Mouse (Mus musculus) heart, postnatal 25 days (tissue): ENCODE data around the gene Fos. TPM values are rescaled to one million over a fixed set of nuclear protein-coding genes. Genes with fewer than 3 reads are reported as not detected.
A peak's percentile ranks its signal among the peaks of the same experiment; 100 is the strongest.

Experiments
- DNase-seq: peaks from one replicate; pipeline ENCODE4 v3.0.0; 2022; ENCODE audit warnings: low spot score
- intact Hi-C: fragments of 180-260 bp; cut with DNase I; formaldehyde crosslinking; loops from one replicate; pipeline ENCODE4 v1.15.1; 2025
- total RNA-seq, 2 experiments: library from RNA; stranded (reverse); gene quantifications; 2 replicates each; pipeline ENCODE4 v1.2.3; 2021

The Fos gene
- total RNA-seq, 2 experiments from 2014 or later = 3.4 to 3.9 TPM

DNA sequence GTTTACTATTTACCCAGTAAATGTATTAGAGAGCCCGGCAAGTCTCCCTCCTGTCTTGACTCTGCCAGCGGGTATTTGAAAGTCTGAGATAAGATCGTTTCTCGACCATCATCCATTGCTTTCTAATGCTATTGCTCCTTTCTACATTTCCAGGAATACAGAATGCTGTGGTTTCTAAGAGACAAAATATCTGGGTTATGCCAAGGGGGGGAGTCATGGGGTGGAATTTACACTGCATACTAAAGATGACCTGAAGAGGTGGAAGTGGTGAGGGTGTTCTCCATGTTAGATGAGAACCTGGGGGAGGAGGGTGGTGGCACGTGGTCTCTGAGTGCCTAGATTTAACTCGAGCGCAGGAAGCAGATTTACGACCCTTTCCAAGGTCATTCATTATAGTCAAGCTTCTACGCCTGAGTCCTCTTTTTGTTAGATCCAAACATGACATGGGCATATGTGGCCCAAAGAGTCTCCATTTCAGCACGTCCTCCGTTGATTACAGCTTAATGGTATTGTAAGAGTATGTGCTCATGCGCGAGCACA lies 16.7 kb upstream of the Fos start:
- no peak for DNase-seq

DNA sequence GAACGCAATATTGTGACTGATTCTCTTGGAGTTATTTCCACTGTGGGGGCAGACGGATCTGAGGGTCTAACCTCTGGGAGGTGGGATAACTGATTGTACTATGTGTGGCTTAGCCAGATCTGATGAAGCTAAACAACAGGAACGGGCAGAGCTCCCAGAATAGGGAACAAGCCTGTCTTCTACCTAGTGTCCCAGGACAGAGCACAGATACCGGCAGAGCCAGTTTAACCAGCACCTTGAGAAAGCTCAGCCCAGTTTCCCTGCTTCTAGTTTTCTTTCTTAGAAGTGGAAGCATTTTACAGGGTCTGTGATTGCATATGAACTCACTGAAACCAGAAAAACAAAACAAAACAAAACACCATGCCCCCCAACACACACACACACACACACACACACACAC lies 13.9 kb upstream of the Fos start:
- DNase-seq = no peak
- intact Hi-C loops = no loop called here

More for the DNA sequence above, 16.7 kb upstream of the Fos start:
- intact Hi-C loops = loop anchor here (2.0 kb wide), 1 partner anchor 16 kb away; the partner anchor contains the start of gene Fos

DNA sequence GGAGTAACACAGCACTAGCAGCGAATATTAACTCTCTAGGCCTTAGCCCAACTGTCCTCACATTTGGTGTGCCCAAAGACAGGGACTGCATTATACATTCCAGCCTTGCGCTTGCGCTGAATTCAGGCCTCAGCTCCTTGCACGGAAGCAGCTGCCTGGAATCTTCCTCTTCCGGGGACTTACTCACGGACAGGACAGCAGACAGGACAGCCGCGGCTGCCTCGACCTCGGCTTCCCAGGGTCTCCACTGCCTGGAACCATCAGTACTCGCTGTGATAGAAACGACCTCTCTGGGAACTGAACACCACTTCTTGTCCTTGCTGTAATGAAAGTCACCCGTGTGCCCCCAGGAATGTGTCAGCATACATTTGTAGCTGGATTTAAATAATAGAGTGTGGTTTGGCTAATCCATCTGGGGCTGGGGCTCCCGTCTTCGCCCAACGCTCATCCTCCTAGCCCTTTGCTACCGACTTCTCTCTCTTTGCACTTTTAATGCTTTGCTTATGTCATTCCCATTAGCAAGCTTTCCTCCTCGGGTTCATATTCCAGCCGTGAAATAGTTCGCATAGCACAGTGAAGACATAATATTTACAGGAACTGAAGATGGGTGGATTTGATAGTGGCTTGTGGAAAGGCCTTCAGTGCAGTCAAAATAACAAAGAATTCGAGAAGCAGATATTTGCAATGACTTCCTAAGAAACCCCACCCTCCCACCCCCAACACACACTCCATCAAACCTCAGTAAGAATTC lies 11.6 kb upstream of the Fos start:
- intact Hi-C loops = no loop called here
- DNase-seq = no peak

DNA sequence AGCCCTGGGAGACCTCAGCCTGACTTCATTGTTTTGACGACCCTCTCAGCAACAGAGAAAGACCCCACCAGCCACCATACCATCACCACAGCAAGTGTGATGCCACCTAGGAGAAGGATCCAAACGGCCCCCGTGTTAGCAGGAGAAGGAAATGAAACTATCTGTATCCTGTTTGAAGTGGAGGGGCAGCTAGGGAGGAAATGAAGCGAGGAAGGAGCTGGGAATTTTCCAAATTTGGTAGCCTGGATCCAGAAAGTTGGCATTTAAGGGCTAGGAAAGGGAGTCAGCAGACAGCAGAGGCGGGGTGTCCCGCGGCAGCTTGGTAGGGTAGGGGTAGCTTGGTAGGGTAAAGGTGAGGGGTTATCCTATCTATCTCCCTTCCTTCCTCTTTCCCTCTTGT lies 10.9 kb upstream of the Fos start:
- intact Hi-C loops = no loop called here
- no peak for DNase-seq

DNA sequence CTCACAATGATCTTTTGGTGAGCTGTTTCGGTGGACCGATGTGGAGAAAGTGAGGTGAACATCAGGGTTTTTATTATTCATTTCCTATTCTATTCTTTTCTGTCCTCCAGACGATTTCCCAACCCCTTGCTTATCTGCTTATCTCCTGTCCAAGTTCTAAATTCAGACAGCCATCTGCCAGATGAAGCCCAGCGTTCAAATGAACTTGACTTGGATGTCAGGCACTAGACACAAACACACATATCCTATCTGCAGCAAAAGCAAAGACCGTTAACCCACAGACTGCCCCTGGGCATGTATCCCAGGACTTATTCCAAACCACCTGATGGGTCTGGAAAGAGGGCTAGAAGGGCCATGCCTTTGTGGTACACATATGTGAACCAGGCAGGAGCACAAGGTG lies 9.3 kb upstream of the Fos start:
- intact Hi-C loops = no loop called here
- DNase-seq = no peak

DNA sequence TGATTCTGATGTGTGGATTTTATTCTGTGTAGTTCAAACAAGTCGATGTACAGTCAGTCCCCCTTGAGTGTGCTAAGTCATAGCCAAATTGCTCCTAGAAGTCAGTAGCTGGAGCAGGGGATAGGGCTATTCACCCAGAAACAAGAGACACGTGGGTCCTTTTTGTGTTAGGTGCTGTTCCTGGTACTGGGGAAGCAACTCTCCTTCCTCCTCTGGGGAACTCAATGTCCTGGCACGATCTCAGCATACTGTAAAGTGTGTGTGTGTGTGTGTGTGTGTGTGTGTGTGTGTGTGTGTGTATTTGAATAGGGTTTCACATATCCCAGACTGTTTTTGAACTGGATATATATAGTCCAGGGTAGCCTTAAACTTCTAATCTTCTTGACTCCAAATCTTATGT lies 8.8 kb upstream of the Fos start:
- intact Hi-C loops = no loop called here
- no peak for DNase-seq

DNA sequence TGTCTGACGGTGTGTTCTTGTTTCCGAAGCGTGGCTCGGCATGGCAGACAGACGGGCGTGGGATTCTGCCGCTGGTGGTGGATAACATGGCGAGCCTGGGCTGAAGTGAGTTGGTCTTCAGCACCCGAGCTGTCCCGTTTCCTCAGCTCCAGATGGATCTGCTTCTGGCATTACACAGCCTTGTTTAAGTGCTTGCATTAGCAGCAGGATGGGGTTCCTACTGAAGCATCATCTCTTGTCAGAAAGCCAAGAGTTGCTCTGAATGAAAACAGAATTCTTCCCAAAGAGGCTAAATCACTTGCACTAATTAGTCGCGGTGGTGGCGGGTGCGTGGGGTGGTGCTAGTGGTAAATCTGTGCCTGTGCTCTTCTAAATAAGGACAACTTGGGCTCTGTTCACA lies 5.8 kb upstream of the Fos start:
- no peak for DNase-seq
- intact Hi-C loops = no loop called here

DNA sequence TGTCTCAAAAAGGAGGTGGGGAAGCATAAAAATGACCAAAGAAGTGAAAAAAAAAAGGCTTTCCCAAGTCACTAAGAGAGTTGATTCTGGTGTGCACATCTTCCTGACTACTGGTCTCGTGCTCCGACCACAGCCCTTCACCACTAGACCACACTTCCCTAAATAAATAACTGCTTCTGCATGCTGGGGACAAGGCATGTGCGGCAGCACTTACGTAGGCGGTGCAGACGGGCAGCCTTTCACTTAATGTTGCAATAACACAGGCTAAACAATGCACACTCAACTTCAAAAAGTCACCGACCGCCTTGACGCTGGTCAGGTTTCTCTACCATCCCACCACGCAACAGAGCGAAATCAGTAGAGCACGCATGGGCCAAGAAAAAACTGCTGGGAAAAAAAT lies 5.0 kb upstream of the Fos start:
- intact Hi-C loops = no loop called here
- no peak for DNase-seq

DNA sequence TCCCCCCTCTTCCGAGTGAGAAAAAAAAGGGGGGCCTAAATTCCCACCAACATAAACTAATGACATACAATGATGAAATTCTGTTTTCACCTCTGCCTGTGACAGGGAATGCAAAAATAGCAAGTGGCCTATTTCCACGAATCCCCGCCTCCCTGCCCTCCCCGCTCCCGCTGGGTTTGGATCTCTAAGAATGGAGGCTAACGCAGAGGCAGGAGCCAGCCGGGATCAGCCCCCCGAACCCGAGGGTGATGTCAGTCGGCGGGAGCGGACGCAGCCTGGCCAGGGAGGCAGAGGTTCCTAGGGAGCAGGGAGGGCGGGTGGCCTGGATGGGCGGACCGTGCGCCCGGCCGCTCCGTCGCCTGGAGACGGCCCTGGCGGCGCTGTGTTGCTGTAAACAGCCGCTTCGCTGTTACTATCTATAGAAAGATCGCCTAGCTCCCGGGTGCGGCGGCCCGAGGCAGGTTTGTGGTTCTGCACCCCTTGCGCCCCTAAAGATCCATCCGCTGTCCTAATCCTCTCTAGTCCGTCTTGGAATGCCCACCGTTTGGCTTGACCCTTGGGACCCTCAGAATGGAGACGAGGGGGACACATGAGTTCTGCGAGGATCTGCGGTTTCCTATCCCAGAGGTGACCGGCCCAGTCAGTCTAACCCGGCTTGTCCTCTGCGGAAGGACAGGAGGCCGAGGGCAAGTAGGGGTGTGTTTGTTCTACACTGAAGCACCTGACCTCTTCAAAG lies 1.6 kb upstream of the Fos start:
- DNase-seq = peak; percentile 88
- intact Hi-C loops = loop anchor here (2.0 to 5.0 kb wide), 2 partner anchors 15 to 35 kb away; no protein-coding TSS in a partner anchor

DNA sequence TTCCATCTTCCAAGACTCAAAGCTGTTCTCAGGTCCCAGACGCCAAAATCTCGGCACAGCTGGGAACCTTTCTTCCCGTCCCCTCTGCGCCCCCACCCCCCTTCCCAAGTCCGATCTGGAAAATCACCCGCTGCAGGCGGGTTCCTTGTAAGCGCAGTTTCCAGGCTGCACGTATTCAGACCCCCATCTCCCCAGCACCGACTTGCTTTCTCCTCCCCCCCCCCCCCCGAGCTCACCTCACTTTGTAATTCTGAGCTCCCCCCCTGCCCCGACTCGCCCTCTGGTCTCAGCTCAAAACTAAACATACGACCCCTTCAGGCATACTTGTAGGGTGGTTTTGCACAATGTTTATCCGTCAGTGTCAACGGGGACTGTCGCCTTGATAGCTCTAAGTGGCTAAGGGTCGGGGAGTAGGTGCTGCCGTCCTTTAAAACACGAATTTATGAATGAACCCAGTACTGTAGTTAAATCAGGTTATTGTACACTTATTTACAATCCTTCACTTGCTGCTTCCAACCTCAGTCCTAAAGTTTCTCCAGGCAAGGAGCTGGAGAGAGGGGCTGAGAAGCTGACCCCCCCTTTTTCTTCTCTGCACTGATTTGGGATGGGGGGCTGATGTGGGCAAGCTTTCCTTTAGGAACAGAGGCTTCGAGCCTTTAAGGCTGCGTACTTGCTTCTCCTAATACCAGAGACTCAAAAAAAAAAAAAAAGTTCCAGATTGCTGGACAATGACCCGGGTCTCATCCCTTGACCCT lies 857 bp upstream of the Fos start:
- no peak for DNase-seq
- intact Hi-C loops = loop anchor here (2.0 to 5.0 kb wide), 2 partner anchors 16 to 36 kb away; no protein-coding TSS in a partner anchor

DNA sequence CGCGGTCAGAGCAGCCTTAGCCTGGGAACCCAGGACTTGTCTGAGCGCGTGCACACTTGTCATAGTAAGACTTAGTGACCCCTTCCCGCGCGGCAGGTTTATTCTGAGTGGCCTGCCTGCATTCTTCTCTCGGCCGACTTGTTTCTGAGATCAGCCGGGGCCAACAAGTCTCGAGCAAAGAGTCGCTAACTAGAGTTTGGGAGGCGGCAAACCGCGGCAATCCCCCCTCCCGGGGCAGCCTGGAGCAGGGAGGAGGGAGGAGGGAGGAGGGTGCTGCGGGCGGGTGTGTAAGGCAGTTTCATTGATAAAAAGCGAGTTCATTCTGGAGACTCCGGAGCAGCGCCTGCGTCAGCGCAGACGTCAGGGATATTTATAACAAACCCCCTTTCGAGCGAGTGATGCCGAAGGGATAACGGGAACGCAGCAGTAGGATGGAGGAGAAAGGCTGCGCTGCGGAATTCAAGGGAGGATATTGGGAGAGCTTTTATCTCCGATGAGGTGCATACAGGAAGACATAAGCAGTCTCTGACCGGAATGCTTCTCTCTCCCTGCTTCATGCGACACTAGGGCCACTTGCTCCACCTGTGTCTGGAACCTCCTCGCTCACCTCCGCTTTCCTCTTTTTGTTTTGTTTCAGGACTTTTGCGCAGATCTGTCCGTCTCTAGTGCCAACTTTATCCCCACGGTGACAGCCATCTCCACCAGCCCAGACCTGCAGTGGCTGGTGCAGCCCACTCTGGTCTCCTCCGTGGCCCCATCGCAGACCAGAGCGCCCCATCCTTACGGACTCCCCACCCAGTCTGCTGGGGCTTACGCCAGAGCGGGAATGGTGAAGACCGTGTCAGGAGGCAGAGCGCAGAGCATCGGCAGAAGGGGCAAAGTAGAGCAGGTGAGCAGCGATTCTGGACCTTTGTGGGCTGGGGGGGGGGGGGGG lies 875 bp downstream of the Fos start:
- intact Hi-C loops = loop anchor here (1.0 to 5.0 kb wide), 3 partner anchors 11 to 102 kb away; partner anchors contain the start of gene Tmed10
- DNase-seq = peak; percentile 49

DNA sequence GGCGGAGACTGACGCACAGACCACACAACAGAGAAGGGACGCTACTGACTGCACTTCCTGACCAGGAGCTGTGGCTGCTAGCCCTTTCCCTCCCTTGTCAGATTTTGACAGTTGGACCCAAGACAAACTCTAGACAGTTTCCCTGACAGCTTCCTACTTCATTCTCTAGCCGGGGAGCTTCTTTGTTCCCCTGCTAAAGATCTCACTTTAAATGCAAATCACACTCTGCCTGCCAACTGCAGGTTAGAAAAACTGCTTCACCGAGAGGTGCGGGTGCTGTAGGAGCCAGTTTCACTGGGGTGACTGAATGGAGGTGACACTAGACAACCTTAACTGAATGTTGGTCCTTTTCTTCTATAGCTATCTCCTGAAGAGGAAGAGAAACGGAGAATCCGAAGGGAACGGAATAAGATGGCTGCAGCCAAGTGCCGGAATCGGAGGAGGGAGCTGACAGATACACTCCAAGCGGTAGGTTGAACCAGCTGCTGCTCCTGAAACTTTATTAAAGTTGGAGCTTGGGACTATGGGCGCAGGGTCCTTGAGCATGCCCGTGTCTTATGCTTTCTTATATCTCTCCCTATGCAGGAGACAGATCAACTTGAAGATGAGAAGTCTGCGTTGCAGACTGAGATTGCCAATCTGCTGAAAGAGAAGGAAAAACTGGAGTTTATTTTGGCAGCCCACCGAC lies 1.7 kb downstream of the Fos start:
- intact Hi-C loops = loop anchor here (5.0 kb wide), 1 partner anchor 103 kb away; the partner anchor contains the start of gene Tmed10
- no peak for DNase-seq

DNA sequence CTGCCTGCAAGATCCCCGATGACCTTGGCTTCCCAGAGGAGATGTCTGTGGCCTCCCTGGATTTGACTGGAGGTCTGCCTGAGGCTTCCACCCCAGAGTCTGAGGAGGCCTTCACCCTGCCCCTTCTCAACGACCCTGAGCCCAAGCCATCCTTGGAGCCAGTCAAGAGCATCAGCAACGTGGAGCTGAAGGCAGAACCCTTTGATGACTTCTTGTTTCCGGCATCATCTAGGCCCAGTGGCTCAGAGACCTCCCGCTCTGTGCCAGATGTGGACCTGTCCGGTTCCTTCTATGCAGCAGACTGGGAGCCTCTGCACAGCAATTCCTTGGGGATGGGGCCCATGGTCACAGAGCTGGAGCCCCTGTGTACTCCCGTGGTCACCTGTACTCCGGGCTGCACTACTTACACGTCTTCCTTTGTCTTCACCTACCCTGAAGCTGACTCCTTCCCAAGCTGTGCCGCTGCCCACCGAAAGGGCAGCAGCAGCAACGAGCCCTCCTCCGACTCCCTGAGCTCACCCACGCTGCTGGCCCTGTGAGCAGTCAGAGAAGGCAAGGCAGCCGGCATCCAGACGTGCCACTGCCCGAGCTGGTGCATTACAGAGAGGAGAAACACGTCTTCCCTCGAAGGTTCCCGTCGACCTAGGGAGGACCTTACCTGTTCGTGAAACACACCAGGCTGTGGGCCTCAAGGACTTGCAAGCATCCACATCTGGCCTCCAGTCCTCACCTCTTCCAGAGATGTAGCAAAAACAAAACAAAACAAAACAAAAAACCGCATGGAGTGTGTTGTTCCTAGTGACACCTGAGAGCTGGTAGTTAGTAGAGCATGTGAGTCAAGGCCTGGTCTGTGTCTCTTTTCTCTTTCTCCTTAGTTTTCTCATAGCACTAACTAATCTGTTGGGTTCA lies 2.5 kb downstream of the Fos start:
- DNase-seq = no peak
- intact Hi-C loops = loop anchor here (5.0 kb wide), 1 partner anchor 104 kb away; the partner anchor contains the start of gene Tmed10

DNA sequence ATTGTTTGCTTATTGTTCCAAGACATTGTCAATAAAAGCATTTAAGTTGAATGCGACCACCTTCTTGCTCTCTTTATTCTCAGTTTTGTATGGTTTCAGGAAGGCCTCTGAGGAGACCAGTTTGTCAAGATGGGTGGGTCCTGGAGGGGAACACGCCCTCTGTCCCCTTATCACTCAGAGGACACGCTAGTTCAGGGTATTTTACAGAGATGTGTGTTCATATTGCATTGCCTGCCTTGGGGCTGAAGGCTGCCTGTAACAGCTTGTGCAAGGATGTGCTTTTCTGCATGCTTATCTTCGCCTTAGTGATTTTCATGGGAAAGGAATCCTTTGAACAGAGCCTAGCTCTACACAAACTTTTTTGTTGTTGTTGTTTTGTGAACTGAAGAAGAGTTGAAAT lies 3.5 kb downstream of the Fos start:
- intact Hi-C loops = loop anchor here (5.0 kb wide), 1 partner anchor 105 kb away; the partner anchor contains the start of gene Tmed10

DNA sequence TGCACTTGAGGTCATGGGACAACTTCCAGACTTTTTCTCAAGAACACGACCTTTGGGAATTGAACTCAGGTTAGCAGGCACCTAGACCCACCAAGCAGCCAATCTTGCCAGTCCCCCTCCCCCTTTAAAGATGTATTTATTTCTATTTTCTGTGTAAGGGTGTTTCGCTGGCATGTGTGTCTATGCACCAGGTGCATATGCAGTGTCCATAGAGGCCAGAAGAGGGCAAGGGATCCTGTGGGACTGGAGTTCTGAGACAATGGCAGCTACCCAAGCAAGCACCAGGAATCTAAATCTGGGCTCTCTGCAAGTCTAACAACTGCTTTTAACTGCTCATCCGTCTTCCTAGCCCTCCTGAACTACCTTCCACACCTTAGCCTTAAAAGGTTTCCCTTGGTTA lies 4.1 kb downstream of the Fos start:
- no peak for DNase-seq
- intact Hi-C loops = loop anchor here (5.0 kb wide), 1 partner anchor 106 kb away; the partner anchor contains the start of gene Tmed10

More for the DNA sequence above, 3.5 kb downstream of the Fos start:
- DNase-seq = no peak

DNA sequence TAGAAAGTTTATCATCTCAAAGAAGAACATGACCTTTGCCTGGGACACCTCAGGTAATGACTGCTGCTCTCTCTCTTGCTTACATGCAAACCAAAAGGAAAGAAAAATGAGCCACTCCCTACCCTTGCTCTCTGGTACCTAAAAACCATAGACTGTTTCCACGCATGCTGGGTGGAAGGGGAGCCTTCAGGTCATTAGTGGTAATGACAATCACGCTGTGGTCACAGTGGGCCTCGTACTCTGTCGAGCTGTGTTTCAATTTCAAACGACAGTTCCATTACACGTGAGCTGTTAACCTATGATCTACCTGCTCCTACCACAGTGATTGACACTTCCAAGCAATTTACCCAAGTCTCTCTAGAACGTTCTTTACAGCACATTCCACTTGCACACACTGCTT lies 5.0 kb downstream of the Fos start:
- no peak for DNase-seq
- intact Hi-C loops = loop anchor here (5.0 kb wide), 1 partner anchor 106 kb away; the partner anchor contains the start of gene Tmed10

DNA sequence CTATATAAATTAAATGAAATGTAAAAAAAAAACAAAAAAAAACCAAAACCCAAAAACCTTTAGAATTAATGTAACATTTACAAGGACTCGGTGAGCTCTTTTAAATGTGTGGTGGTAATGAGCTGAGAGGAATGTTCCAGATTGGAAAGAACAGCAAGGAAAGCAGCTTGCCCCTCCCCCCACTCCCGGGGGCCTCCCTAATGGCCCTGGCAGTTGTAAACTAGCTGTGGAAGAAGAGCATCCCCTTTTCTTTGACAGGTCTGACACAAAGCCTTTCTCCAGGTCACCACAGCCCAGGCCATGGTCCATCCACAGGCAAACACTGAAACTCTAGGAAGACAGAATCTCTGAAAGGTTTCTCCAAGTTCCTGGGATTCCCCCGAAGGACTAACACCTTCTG lies 5.5 kb downstream of the Fos start:
- intact Hi-C loops = loop anchor here (5.0 kb wide), 1 partner anchor 107 kb away; the partner anchor contains the start of gene Tmed10
- DNase-seq = no peak
